Mouse (Mus musculus) hindbrain, embryonic 14.5 days (tissue): ENCODE data around the gene Tbx15. TPM values are rescaled to one million over a fixed set of nuclear protein-coding genes. Genes with fewer than 3 reads are reported as not detected.

Experiments
- ATAC-seq: fragments of 200-750 bp; cut with Nextera tagmentation; 2 replicates; pipeline ENCODE4 v1.8.0; 2017; ENCODE audit warnings: moderate number of reproducible peaks, mild to moderate bottlenecking, moderate TSS enrichment, moderate library complexity; ENCODE audit not compliant: low FRiP score
- DNase-seq: peaks from one replicate; pipeline ENCODE4 v3.0.0-alpha.2; 2015; ENCODE audit warnings: low spot score
- H3K27ac ChIP-seq: fragments of 300-500 bp; sonication (generic); 2 replicates; pipeline ENCODE4 v1.5.1; 2014; ENCODE audit warnings: mild to moderate bottlenecking, moderate library complexity
- H3K27me3 ChIP-seq: fragments of 300-500 bp; sonication (generic); 2 replicates; pipeline ENCODE4 v1.6.1; 2014; ENCODE audit warnings: mild to moderate bottlenecking, low read length, mixed read lengths; ENCODE audit not compliant: control insufficient read depth, insufficient read depth
- H3K36me3 ChIP-seq: fragments of 300-500 bp; sonication (generic); replicated peaks from 2 replicates; pipeline ENCODE4 v1.6.1; 2014; ENCODE audit not compliant: control insufficient read depth, insufficient read depth
- H3K4me1 ChIP-seq: fragments of 300-500 bp; sonication (generic); replicated peaks from 2 replicates; pipeline ENCODE4 v1.6.1; 2014; ENCODE audit warnings: antibody characterized with exemption, low read length, mixed read lengths; ENCODE audit not compliant: control insufficient read depth, insufficient read depth
- H3K4me2 ChIP-seq: fragments of 300-500 bp; sonication (generic); replicated peaks from 2 replicates; pipeline ENCODE4 v1.6.1; 2014; ENCODE audit warnings: mild to moderate bottlenecking, moderate library complexity
- H3K4me3 ChIP-seq: fragments of 300-500 bp; sonication (generic); replicated peaks from 2 replicates; pipeline ENCODE4 v1.5.1; 2014; ENCODE audit warnings: mild to moderate bottlenecking, low read length
- H3K9ac ChIP-seq: fragments of 300-500 bp; sonication (generic); 2 replicates; pipeline ENCODE4 v1.6.1; 2014
- H3K9me3 ChIP-seq: fragments of 300-500 bp; sonication (generic); 2 replicates; pipeline ENCODE4 v1.6.1; 2016; ENCODE audit warnings: low read length; ENCODE audit not compliant: control insufficient read depth
- WGBS: fragments of 180-500 bp; shearing (Covaris S2); extraction: QIAGEN DNeasy Blood & Tissue Kit; methylation state at CpG from one replicate; pipeline ENCODE4 v1.1.7; 2014; 5-methylcytosine and 5-hydroxymethylcytosine counted together
- polyA plus RNA-seq: library from polyadenylated mRNA; unstranded; fragments of >200 nt; fragmentation: Nextera tagmentation; extraction: Ambion mirVana; gene quantifications from 2 replicates; pipeline ENCODE4 v1.2.1, GENCODE M21; 2014

The Tbx15 gene
- polyA plus RNA-seq, 1 experiment from 2014 or later = 0.32 TPM

- Histone ChIP-seq H3K4me3 (no peak overlapping the region), H3K9ac (no peak overlapping the region)
- 85% methylated on average over 2 of the region's 2 CpGs for WGBS
Observed at GRCm38 (mm10) chr3:99322345-99322744, 82.2 kb downstream of the Tbx15 start.

GRCm38 (mm10) chr3:99329316-99329715 lies 89.1 kb downstream of the Tbx15 start:
- H3K27ac ChIP-seq = no peak overlapping the region
- DNase-seq (no peak), ATAC-seq (no peak)
- 88% methylated on average over 5 of the region's 5 CpGs for WGBS
- H3K9me3 ChIP-seq = no peaks in the 10 kb centered on the region
- H3K4me1 ChIP-seq = no peaks in the 10 kb centered on the region
- no peak overlapping the region for H3K9ac ChIP-seq
- no peaks in the 10 kb centered on the region for H3K36me3 ChIP-seq
- H3K4me2 ChIP-seq = no peak overlapping the region
- no peaks in the 10 kb centered on the region for H3K27me3 ChIP-seq
- no peak overlapping the region for H3K4me3 ChIP-seq

More at GRCm38 (mm10) chr3:99322345-99322744, 82.2 kb downstream of the Tbx15 start:
- no peak for ATAC-seq
- H3K4me1 ChIP-seq = no peaks in the 10 kb centered on the region
- H3K27me3 ChIP-seq = no peaks in the 10 kb centered on the region
- H3K4me2 ChIP-seq = no peak overlapping the region
- DNase-seq = no peak
- no peaks in the 10 kb centered on the region for H3K9me3 ChIP-seq
- no peak overlapping the region for H3K27ac ChIP-seq
- no peaks in the 10 kb centered on the region for H3K36me3 ChIP-seq

GRCm38 (mm10) chr3:99331086-99331485 lies 90.9 kb downstream of the Tbx15 start:
- 91% methylated on average over 8 of the region's 8 CpGs for WGBS
- ATAC-seq (no peak), DNase-seq (no peak)
- Histone ChIP-seq H3K27ac (no peak overlapping the region), H3K9ac (no peak overlapping the region), H3K27me3 (no peaks in the 10 kb centered on the region), H3K9me3 (no peaks in the 10 kb centered on the region), H3K4me2 (no peak overlapping the region), H3K36me3 (no peaks in the 10 kb centered on the region), H3K4me3 (no peak overlapping the region), H3K4me1 (no peaks in the 10 kb centered on the region)

GRCm38 (mm10) chr3:99336866-99337265 lies 96.7 kb downstream of the Tbx15 start:
- Histone ChIP-seq H3K4me1 (no peaks in the 10 kb centered on the region), H3K4me2 (no peak overlapping the region), H3K27ac (no peak overlapping the region), H3K27me3 (no peaks in the 10 kb centered on the region), H3K9me3 (no peaks in the 10 kb centered on the region), H3K4me3 (no peak overlapping the region), H3K9ac (no peak overlapping the region), H3K36me3 (no peaks in the 10 kb centered on the region)
- 71% methylated on average over 2 of the region's 2 CpGs for WGBS
- DNase-seq (no peak), ATAC-seq (no peak)

- 80% methylated on average over 1 of the region's 1 CpGs for WGBS
- no peaks in the 10 kb centered on the region for H3K27me3 ChIP-seq
Observed at GRCm38 (mm10) chr3:99338756-99339155, 98.6 kb downstream of the Tbx15 start.

GRCm38 (mm10) chr3:99340021-99340420 lies 99.8 kb downstream of the Tbx15 start:
- Histone ChIP-seq H3K27ac (no peak overlapping the region), H3K4me2 (no peak overlapping the region), H3K36me3 (no peaks in the 10 kb centered on the region), H3K4me3 (no peak overlapping the region), H3K27me3 (no peaks in the 10 kb centered on the region), H3K9ac (no peak overlapping the region), H3K4me1 (no peaks in the 10 kb centered on the region), H3K9me3 (no peaks in the 10 kb centered on the region)
- WGBS = 90% methylated on average over 3 of the region's 3 CpGs
- no peak for DNase-seq
- no peak for ATAC-seq

More at GRCm38 (mm10) chr3:99338756-99339155, 98.6 kb downstream of the Tbx15 start:
- H3K4me2 ChIP-seq = no peak overlapping the region
- H3K4me1 ChIP-seq = no peaks in the 10 kb centered on the region
- no peak overlapping the region for H3K9ac ChIP-seq
- no peak overlapping the region for H3K27ac ChIP-seq
- no peaks in the 10 kb centered on the region for H3K36me3 ChIP-seq
- H3K4me3 ChIP-seq = no peak overlapping the region
- ATAC-seq (no peak), DNase-seq (no peak)
- no peaks in the 10 kb centered on the region for H3K9me3 ChIP-seq

- Histone ChIP-seq H3K4me1 (no peaks in the 10 kb centered on the region), H3K4me2 (no peak overlapping the region), H3K36me3 (no peaks in the 10 kb centered on the region), H3K27ac (no peak overlapping the region), H3K4me3 (no peak overlapping the region), H3K9me3 (no peaks in the 10 kb centered on the region), H3K27me3 (no peaks in the 10 kb centered on the region), H3K9ac (no peak overlapping the region)
- 87% methylated on average over 2 of the region's 2 CpGs for WGBS
- ATAC-seq = no peak
- no peak for DNase-seq
Observed at GRCm38 (mm10) chr3:99379616-99380250, 139.6 kb downstream of the Tbx15 start.

GRCm38 (mm10) chr3:99387127-99387526 lies 146.9 kb downstream of the Tbx15 start:
- H3K27me3 ChIP-seq = no peaks in the 10 kb centered on the region
- WGBS = 55% methylated on average over 3 of the region's 4 CpGs
- H3K27ac ChIP-seq = no peak overlapping the region
- no peak overlapping the region for H3K4me3 ChIP-seq
- H3K4me2 ChIP-seq = no peak overlapping the region
- H3K4me1 ChIP-seq = no peaks in the 10 kb centered on the region
- no peaks in the 10 kb centered on the region for H3K9me3 ChIP-seq
- H3K9ac ChIP-seq = no peak overlapping the region
- ATAC-seq (no peak), DNase-seq (no peak)
- H3K36me3 ChIP-seq = no peaks in the 10 kb centered on the region
